Mouse (Mus musculus) liver, adult 2 months (tissue): ENCODE data around the gene Tmprss2.

Experiments
- CTCF ChIP-seq: fragments of 200-500 bp; IDR thresholded peaks from 2 replicates; pipeline ENCODE4 v1.5.1; 2011; ENCODE audit warnings: low read depth, low read length, control low read depth
- POLR2A ChIP-seq: fragments of 200-500 bp; IDR thresholded peaks from 2 replicates; pipeline ENCODE4 v1.6.1; 2011; ENCODE audit warnings: low read length, control low read depth; ENCODE audit not compliant: insufficient read depth; ENCODE audit errors: extremely low read depth

GRCm38 (mm10) chr16:97659225-97659658 is 48.2 kb upstream of the Tmprss2 start:
- no peak for TF ChIP-seq CTCF
- no peak for TF ChIP-seq POLR2A
